Mouse (Mus musculus) forebrain, embryonic 13.5 days (tissue): Measurements from ENCODE around the gene Wdr25. TPM values are rescaled to one million over a fixed set of nuclear protein-coding genes. Genes with fewer than 3 reads are reported as not detected.
A peak's percentile ranks its signal among the peaks of the same experiment; 100 is the strongest.

Source experiments
- ATAC-seq: fragments of 200-750 bp; cut with Nextera tagmentation; 2 replicates; pipeline ENCODE4 v1.8.0; 2017
- H3K27ac ChIP-seq: fragments of 300-500 bp; sonication (generic); 2 replicates; pipeline ENCODE4 v1.5.1; 2015; ENCODE audit warnings: inconsistent platforms, mild to moderate bottlenecking, moderate library complexity
- H3K27me3 ChIP-seq: fragments of 300-500 bp; sonication (generic); 2 replicates; pipeline ENCODE4 v1.6.1; 2015; ENCODE audit warnings: mild to moderate bottlenecking, inconsistent platforms
- H3K36me3 ChIP-seq: fragments of 300-500 bp; sonication (generic); 2 replicates; pipeline ENCODE4 v1.6.1; 2015; ENCODE audit warnings: mild to moderate bottlenecking, inconsistent platforms; ENCODE audit not compliant: poor library complexity, severe bottlenecking
- H3K4me1 ChIP-seq: fragments of 300-500 bp; sonication (generic); 2 replicates; pipeline ENCODE4 v1.6.1; 2015; ENCODE audit warnings: inconsistent platforms
- H3K4me2 ChIP-seq: fragments of 300-500 bp; sonication (generic); 2 replicates; pipeline ENCODE4 v1.6.1; 2015; ENCODE audit warnings: inconsistent platforms, mild to moderate bottlenecking, moderate library complexity
- H3K4me3 ChIP-seq: fragments of 300-500 bp; sonication (generic); 2 replicates; pipeline ENCODE4 v1.5.1; 2015; ENCODE audit warnings: mild to moderate bottlenecking, inconsistent platforms
- H3K9ac ChIP-seq: fragments of 300-500 bp; sonication (generic); 2 replicates; pipeline ENCODE4 v1.6.1; 2015; ENCODE audit warnings: mild to moderate bottlenecking, inconsistent platforms
- H3K9me3 ChIP-seq: fragments of 300-500 bp; sonication (generic); replicated peaks from 2 replicates; pipeline ENCODE4 v1.6.1; 2016; ENCODE audit warnings: inconsistent platforms
- WGBS: fragments of 180-500 bp; shearing (Covaris S2); methylation state at CpG from one replicate; pipeline ENCODE4 v1.1.7; 2015; 5-methylcytosine and 5-hydroxymethylcytosine counted together
- polyA plus RNA-seq: library from polyadenylated mRNA; unstranded; fragments of >200 nt; fragmentation: Nextera tagmentation; extraction: Ambion mirVana; gene quantifications from 2 replicates; pipeline ENCODE4 v1.2.1, GENCODE M21; 2015

The Wdr25 gene
- polyA plus RNA-seq, 1 experiment from 2014 or later: 10.4 TPM

- Histone ChIP-seq H3K27me3 (no peaks in the 10 kb centered on the region), H3K4me2 (no peak overlapping the region), H3K36me3 (no peaks in the 10 kb centered on the region), H3K9ac (no peak overlapping the region), H3K27ac (no peak overlapping the region), H3K4me1 (peaks cover 36% of the 10 kb centered on the region), H3K9me3 (no peaks in the 10 kb centered on the region), H3K4me3 (no peak overlapping the region)
- peak; percentile 46; the same call in 1 of the 2 replicates for ATAC-seq
- 17% methylated on average over 8 of the region's 8 CpGs for WGBS
Measured at GRCm38 (mm10) chr12:108902940-108903339, 9.5 kb downstream of the Wdr25 start.

DNA sequence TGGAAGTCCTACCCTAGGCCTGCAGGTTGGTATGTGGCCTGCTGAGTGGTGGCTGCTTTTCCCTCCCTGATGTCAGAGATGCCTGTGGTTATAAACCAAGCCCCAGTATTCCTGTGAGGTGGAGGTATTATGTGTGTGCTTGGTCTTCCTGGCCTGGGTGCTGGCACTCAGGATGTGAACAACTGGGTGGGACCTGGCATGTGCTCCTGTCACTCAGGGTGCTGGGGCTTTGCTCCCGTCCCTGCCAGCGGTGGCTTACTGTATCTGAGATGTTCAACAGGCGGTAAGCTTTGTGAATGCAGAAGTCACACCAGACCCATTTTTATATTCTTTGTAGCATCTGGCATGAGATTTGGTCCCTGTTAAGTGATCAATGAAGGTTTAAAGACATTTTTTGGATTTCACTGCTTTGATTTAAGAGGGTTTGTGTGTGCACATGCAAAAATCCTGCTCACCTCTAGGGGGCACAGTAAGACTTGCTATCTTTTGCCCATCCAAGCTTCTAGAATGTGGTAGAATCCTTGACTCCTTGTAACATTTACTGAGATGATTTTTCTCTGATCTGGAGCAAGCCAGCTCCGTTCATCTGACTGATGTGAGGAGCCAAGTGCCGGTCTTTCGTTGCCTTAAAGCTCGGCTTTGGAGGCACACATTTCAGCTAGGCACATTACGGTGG is 10.3 kb downstream of the Wdr25 start:
- no peaks in the 10 kb centered on the region for H3K36me3 ChIP-seq
- peaks cover 39% of the 10 kb centered on the region for H3K4me1 ChIP-seq
- WGBS: 72% methylated on average over 8 of the region's 8 CpGs
- no peak overlapping the region for H3K4me2 ChIP-seq
- ATAC-seq: 0 out of 2 replicates have a peak, but pooled peaks have one; percentile 48
- no peaks in the 10 kb centered on the region for H3K27me3 ChIP-seq
- H3K27ac ChIP-seq: no peak overlapping the region; the same call in 1 of the 2 replicates
- H3K9me3 ChIP-seq: no peaks in the 10 kb centered on the region
- H3K4me3 ChIP-seq: no peak overlapping the region
- H3K9ac ChIP-seq: no peak overlapping the region

- H3K27ac ChIP-seq: no peak overlapping the region
- H3K9ac ChIP-seq: no peak overlapping the region
- no peak for ATAC-seq
- H3K27me3 ChIP-seq: no peaks in the 10 kb centered on the region
- no peaks in the 10 kb centered on the region for H3K36me3 ChIP-seq
- no peak overlapping the region for H3K4me2 ChIP-seq
- peaks cover 43% of the 10 kb centered on the region for H3K4me1 ChIP-seq
- WGBS: 34% methylated on average over 8 of the region's 8 CpGs
- H3K9me3 ChIP-seq: no peaks in the 10 kb centered on the region
- H3K4me3 ChIP-seq: no peak overlapping the region
Measured at GRCm38 (mm10) chr12:108904276-108904653, 10.8 kb downstream of the Wdr25 start.

DNA sequence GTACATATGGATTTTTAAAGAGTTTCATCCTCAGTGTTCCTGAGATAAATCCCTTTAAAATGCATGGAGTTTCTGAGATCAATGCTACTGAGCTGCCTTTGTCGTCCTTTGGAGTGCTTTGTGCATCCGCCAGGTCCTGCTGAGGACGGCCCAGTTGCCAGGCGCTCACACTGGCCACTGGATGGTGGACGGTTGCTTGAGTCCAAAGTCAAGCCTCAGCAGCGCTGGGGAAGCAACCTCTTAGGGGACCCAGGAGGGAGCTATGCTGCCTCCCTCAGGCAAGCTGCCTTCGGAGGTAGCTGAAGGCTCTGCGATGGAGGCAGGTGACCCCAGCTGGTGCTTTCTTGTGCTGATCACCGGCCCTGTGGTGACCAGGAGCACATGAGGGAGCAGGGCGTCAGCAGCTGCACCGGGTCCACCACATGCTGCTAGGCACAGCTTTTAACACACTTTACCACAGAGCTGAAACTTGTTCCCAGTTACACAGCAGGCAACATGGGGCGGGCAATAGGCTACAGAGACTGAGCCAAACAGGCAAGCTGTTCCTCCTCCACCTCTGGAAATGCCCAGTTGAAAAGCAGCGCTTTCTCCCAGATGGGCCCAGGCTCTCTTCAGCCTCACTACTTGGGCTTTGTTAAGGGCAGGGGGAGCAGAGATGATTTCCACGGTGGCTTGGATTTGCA is 12.3 kb downstream of the Wdr25 start:
- Histone ChIP-seq H3K4me2 (no peak overlapping the region), H3K27ac (peak overlapping the region; percentile 68), H3K27me3 (no peaks in the 10 kb centered on the region), H3K36me3 (no peaks in the 10 kb centered on the region), H3K4me1 (peaks cover 50% of the 10 kb centered on the region), H3K9ac (no peak overlapping the region), H3K9me3 (no peaks in the 10 kb centered on the region), H3K4me3 (no peak overlapping the region)
- WGBS: 31% methylated on average over 14 of the region's 14 CpGs
- ATAC-seq: no peak

DNA sequence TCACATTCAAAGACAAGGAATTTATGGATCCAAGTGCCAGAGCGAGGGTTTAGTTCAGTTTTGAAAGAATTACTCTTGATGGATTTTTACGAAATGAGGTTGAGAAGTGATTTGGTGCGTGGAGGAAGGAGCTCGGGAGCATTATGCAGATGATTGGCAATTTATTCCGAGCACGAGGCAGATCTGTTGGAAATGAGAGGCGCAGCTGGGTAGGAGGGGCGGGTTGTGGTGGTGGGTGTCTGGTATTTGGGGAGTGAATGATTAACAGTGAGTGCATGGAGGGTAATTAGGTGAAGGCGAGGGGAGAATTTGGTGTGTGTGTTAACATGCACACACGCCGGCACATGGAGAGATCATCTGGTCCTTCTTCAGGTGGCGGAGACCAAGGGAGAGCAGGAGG is 13.0 kb downstream of the Wdr25 start:
- WGBS: 43% methylated on average over 12 of the region's 12 CpGs
- H3K4me2 ChIP-seq: no peak overlapping the region
- peak overlapping the region; percentile 68; the same call in 1 of the 2 replicates for H3K27ac ChIP-seq
- H3K27me3 ChIP-seq: no peaks in the 10 kb centered on the region
- H3K9ac ChIP-seq: no peak overlapping the region
- no peaks in the 10 kb centered on the region for H3K9me3 ChIP-seq
- H3K36me3 ChIP-seq: no peaks in the 10 kb centered on the region
- peaks cover 56% of the 10 kb centered on the region for H3K4me1 ChIP-seq
- no peak overlapping the region for H3K4me3 ChIP-seq
- ATAC-seq: peak; percentile 37; the same call in 1 of the 2 replicates

DNA sequence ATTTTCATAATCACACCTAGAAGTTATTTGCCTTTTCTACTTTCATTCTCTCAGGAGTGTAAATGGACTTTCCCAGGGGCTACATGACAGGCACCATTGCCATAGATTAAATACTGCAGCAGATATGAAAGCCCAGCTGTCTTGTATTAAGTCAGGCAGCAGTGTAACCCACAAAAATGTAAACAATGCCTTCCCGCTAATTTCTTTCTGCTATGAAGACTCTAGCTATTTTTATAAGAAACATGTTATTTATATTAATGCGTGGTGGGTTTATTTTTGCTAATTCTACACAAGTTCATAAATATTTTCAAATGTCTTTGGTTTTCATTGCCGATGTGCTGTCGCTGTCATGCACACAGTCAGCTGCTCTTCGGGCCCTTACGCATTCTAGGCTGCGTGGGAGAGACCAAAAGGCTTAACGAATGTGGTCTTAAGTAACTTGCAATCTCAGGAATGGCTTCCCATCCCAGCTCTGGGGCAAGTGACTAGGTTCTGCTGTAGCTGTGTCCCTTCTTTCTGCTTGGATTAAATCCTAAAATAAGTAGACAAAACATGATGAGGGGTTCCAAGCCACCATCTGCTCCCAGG is 16.5 kb downstream of the Wdr25 start:
- 0 out of 2 replicates have a peak, but pooled peaks cover under 1% of the 10 kb centered on the region for H3K27me3 ChIP-seq
- H3K36me3 ChIP-seq: no peaks in the 10 kb centered on the region
- WGBS: 87% methylated on average over 8 of the region's 8 CpGs
- H3K4me3 ChIP-seq: no peak overlapping the region
- peaks cover 73% of the 10 kb centered on the region for H3K4me1 ChIP-seq
- no peak overlapping the region for H3K27ac ChIP-seq
- H3K4me2 ChIP-seq: no peak overlapping the region
- no peak for ATAC-seq
- no peak overlapping the region for H3K9ac ChIP-seq
- H3K9me3 ChIP-seq: no peaks in the 10 kb centered on the region

DNA sequence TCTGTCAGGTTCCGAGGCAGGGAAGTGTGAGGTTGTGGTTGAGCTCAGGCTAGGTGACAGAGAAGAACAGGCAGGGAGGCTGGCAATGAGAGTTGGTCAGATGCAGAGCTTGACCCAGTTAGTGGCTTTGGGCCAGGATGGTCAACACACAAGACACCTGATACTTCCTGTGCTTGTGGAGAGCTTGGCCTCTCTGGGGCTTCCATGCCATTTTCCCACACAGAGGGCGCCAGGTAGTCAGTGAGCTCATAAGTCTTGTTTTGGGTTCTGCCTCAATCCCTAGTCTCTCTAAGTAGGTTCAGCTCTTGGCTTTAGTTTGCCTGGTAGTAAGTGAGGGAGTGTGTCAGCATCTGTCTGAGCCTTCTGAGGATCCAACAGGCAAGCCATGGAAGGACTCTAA is 19.0 kb downstream of the Wdr25 start:
- Histone ChIP-seq H3K9ac (no peak overlapping the region), H3K4me2 (no peak overlapping the region), H3K4me3 (no peak overlapping the region), H3K27ac (no peak overlapping the region), H3K9me3 (no peaks in the 10 kb centered on the region), H3K4me1 (peaks cover 73% of the 10 kb centered on the region), H3K36me3 (no peaks in the 10 kb centered on the region), H3K27me3 (0 out of 2 replicates have a peak, but pooled peaks cover 4% of the 10 kb centered on the region)
- 93% methylated on average over 2 of the region's 2 CpGs for WGBS
- ATAC-seq: no peak

DNA sequence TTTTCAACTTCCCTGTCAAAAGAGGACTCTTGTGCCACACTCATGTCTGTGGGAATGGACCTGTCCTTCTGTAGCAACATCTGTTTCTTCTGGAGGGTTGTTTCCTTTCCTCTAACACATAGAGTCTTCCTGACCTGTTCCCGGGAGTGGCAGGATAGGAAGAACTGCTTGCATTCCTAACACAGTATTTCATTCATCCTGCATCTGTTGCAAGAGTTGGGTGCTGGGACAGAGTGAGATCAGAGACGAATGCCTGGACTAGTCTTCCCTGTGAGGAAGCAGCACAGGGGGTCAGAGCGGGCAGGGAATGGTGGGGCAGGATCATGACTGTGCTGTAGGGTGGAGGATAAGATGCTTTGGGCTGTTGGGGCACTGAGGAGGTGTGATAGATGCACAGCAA is 20.8 kb downstream of the Wdr25 start:
- no peaks in the 10 kb centered on the region for H3K36me3 ChIP-seq
- H3K4me2 ChIP-seq: no peak overlapping the region
- peak overlapping the region; percentile 12; the same call in 1 of the 2 replicates for H3K9ac ChIP-seq
- no peaks in the 10 kb centered on the region for H3K9me3 ChIP-seq
- peaks cover 83% of the 10 kb centered on the region for H3K4me1 ChIP-seq
- 0 out of 2 replicates have a peak, but pooled peaks cover 4% of the 10 kb centered on the region for H3K27me3 ChIP-seq
- WGBS: 27% methylated on average over 3 of the region's 3 CpGs
- no peak for ATAC-seq
- H3K4me3 ChIP-seq: no peak overlapping the region
- peak overlapping the region; percentile 32; the same call in 1 of the 2 replicates for H3K27ac ChIP-seq

DNA sequence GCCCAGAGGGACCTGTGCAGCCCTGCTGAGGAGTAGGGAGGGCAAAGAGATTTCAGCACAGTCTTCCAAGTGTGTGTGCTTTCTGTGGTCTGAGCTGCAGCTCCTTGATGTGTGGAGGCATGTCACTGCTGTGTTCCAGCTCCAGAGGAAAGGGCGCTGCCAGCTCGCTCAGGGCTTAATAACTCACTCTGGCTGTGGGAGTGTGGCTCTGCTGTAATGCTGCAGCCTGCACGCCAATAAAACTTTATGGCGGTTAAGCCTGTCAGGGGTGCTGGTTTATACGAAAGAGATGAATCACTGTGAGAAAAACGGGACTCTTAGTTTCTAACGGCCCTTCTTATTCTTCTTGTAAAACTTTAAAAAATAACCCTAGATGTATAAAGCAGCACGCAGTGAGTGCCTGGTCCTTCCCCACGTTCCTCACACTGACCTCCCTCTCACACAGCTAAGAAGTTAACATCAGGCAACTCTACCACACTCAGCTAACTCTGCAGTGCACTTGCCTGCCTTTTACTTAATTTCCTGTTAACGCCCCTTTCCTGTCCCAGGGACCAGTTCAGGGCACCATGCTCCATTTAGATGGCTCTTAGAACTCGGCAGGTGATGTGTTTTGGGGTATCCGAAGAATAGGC is 21.4 kb downstream of the Wdr25 start:
- Histone ChIP-seq H3K4me2 (no peak overlapping the region), H3K9me3 (no peaks in the 10 kb centered on the region), H3K36me3 (no peaks in the 10 kb centered on the region), H3K27ac (peak overlapping the region; percentile 32; the same call in 1 of the 2 replicates), H3K4me3 (no peak overlapping the region), H3K27me3 (0 out of 2 replicates have a peak, but pooled peaks cover 4% of the 10 kb centered on the region), H3K4me1 (peaks cover 83% of the 10 kb centered on the region), H3K9ac (peak overlapping the region; percentile 12)
- ATAC-seq: no peak
- 62% methylated on average over 12 of the region's 12 CpGs for WGBS

- no peak overlapping the region for H3K27ac ChIP-seq
- H3K4me2 ChIP-seq: no peak overlapping the region
- peak; percentile 76 for ATAC-seq
- no peaks in the 10 kb centered on the region for H3K9me3 ChIP-seq
- no peaks in the 10 kb centered on the region for H3K36me3 ChIP-seq
- H3K4me1 ChIP-seq: peaks cover 76% of the 10 kb centered on the region
- H3K27me3 ChIP-seq: 0 out of 2 replicates have a peak, but pooled peaks cover 4% of the 10 kb centered on the region
- H3K9ac ChIP-seq: no peak overlapping the region
- no peak overlapping the region for H3K4me3 ChIP-seq
- WGBS: 9% methylated on average over 6 of the region's 6 CpGs
Measured at GRCm38 (mm10) chr12:108915893-108916292, 22.5 kb downstream of the Wdr25 start.

GRCm38 (mm10) chr12:108916447-108917042 is 23.1 kb downstream of the Wdr25 start:
- no peak overlapping the region for H3K4me3 ChIP-seq
- H3K27ac ChIP-seq: peak overlapping the region; percentile 32; the same call in 1 of the 2 replicates
- ATAC-seq: peak; percentile 66
- 30% methylated on average over 7 of the region's 7 CpGs for WGBS
- no peak overlapping the region for H3K4me2 ChIP-seq
- H3K4me1 ChIP-seq: peaks cover 70% of the 10 kb centered on the region
- 0 out of 2 replicates have a peak, but pooled peaks cover 4% of the 10 kb centered on the region for H3K27me3 ChIP-seq
- H3K36me3 ChIP-seq: no peaks in the 10 kb centered on the region
- H3K9me3 ChIP-seq: no peaks in the 10 kb centered on the region
- no peak overlapping the region for H3K9ac ChIP-seq
